In genomic region chr12:111137079-111137478, GRCm38 (mm10) we compare ENCODE assay signal across 12 mouse cellular contexts. TPM values are rescaled to one million over a fixed set of nuclear protein-coding genes. Genes with fewer than 3 reads are reported as not detected.
DNase-seq lines count a peak whose midpoint lies in the region; ATAC-seq and TF ChIP-seq lines count a peak whose summit lies in the region.
"Had no signal": no experiment of that assay in that cellular context is flagged by ENCODE, and none has a peak within 500 bp of the region (broad histone marks: within the 10 kb centered on the region; RNA-seq: fewer than 3 reads in every experiment).

No protein-coding gene starts in this region.

- no peak overlapping the region for H3K4me3 ChIP-seq in kidney, adult 2 months (ENCODE audit: insufficient read depth, low read depth, low read length)
- H3K4me3 ChIP-seq in ES-Bruce4 (ENCODE audit: low read depth, low read length), result no peak overlapping the region
- H3K4me3 ChIP-seq in liver, embryonic 13.5 days (replicated peaks), result no peak overlapping the region
- no peak overlapping the region for H3K4me3 ChIP-seq in midbrain, embryonic 14.5 days (replicated peaks; ENCODE audit: low read depth, low read length)
- H3K4me3 ChIP-seq: limb, embryonic 12.5 days had no signal

- TF ChIP-seq CTCF in kidney, adult 2 months (conservative IDR thresholded peaks at IDR 0.05; ENCODE audit: insufficient read depth, insufficient read length, low read depth, low read length), result peak; percentile 50
- TF ChIP-seq CTCF in ES-Bruce4 (IDR thresholded peaks at IDR 0.05; ENCODE audit: low read depth, low read length), result peak; percentile 58

- H3K4me1 ChIP-seq in kidney, adult 2 months (ENCODE audit: control insufficient read depth, insufficient read depth, low read length), result no peaks in the 10 kb centered on the region
- no peaks in the 10 kb centered on the region for H3K4me1 ChIP-seq in ES-Bruce4 (ENCODE audit: control insufficient read depth, insufficient read depth, low read length)
- peaks cover 3% of the 10 kb centered on the region; the same call in 1 of the 2 replicates for H3K4me1 ChIP-seq in liver, embryonic 13.5 days (replicated peaks)
- no peaks in the 10 kb centered on the region for H3K4me1 ChIP-seq in midbrain, embryonic 14.5 days (ENCODE audit: control insufficient read depth, insufficient read depth, low read length)
- H3K4me1 ChIP-seq: limb, embryonic 12.5 days had no signal

- no peaks in the 10 kb centered on the region for H3K36me3 ChIP-seq in kidney, adult 2 months (ENCODE audit: control insufficient read depth, insufficient read depth, low read length)
- H3K36me3 ChIP-seq in ES-Bruce4 (ENCODE audit: control insufficient read depth, insufficient read depth, low read length, poor library complexity, severe bottlenecking), result no peaks in the 10 kb centered on the region
- H3K36me3 ChIP-seq in liver, embryonic 13.5 days, result no peaks in the 10 kb centered on the region
- no peaks in the 10 kb centered on the region for H3K36me3 ChIP-seq in midbrain, embryonic 14.5 days (ENCODE audit: control insufficient read depth, insufficient read depth, low read length)
- H3K36me3 ChIP-seq: limb, embryonic 12.5 days had no signal

- TF ChIP-seq EP300 in ES-Bruce4 (IDR thresholded peaks at IDR 0.05; ENCODE audit: insufficient read depth, low read depth, low read length), result no peak

- H3K9ac ChIP-seq in ES-Bruce4 (ENCODE audit: low read depth, poor library complexity, severe bottlenecking), result no peak overlapping the region
- no peak overlapping the region for H3K9ac ChIP-seq in liver, embryonic 13.5 days
- H3K9ac ChIP-seq in midbrain, embryonic 14.5 days (replicated peaks; ENCODE audit: low read length), result no peak overlapping the region
- H3K9ac ChIP-seq: limb, embryonic 12.5 days had no signal

- DNase-seq in kidney, adult 2 months, result peak; percentile 17
- DNase-seq in kidney, adult 9 months, result no peak
- peak; percentile 54 for DNase-seq in 416B (ENCODE audit: low read depth)
- DNase-seq in liver, embryonic 13.5 days, result peak; percentile 15
- no peak for DNase-seq in urinary bladder, adult 2 months (ENCODE audit: low spot score)
- DNase-seq in midbrain, embryonic 14.5 days, result no peak
- DNase-seq in urinary bladder, adult 18-20 months (ENCODE audit: low spot score in 2 of 2), result no peak
- DNase-seq: retina, postnatal 1 day; thymus, postnatal 14 days had no signal

- TF ChIP-seq POLR2A in kidney, adult 2 months (IDR thresholded peaks at IDR 0.05; ENCODE audit: low read depth, low read length), result no peak
- no peak for TF ChIP-seq POLR2A in ES-Bruce4 (IDR thresholded peaks at IDR 0.05; ENCODE audit: insufficient read depth, low read length)

- H3K9me3 ChIP-seq in ES-Bruce4 (replicated peaks; ENCODE audit: control insufficient read depth, insufficient read depth, low read length, poor library complexity, severe bottlenecking), result no peaks in the 10 kb centered on the region
- peaks cover 6% of the 10 kb centered on the region; the same call in 1 of the 2 replicates for H3K9me3 ChIP-seq in liver, embryonic 13.5 days (replicated peaks)
- no peaks in the 10 kb centered on the region for H3K9me3 ChIP-seq in midbrain, embryonic 14.5 days (ENCODE audit: control insufficient read depth, low read length)

- ATAC-seq in liver, embryonic 13.5 days (ENCODE audit: low read depth), result peak; percentile 57; the same call in 1 of the 2 replicates
- no peak for ATAC-seq in midbrain, embryonic 14.5 days (ENCODE audit: low FRiP score, low TSS enrichment)

- H3K27me3 ChIP-seq in kidney, adult 2 months (replicated peaks; ENCODE audit: control insufficient read depth, insufficient read depth, low read length), result no peaks in the 10 kb centered on the region
- no peaks in the 10 kb centered on the region for H3K27me3 ChIP-seq in ES-Bruce4 (ENCODE audit: control insufficient read depth, insufficient read depth, low read length, poor library complexity, severe bottlenecking)
- no peaks in the 10 kb centered on the region for H3K27me3 ChIP-seq in liver, embryonic 13.5 days
- no peaks in the 10 kb centered on the region for H3K27me3 ChIP-seq in midbrain, embryonic 14.5 days (ENCODE audit: control insufficient read depth, insufficient read depth, low read length)
- H3K27me3 ChIP-seq: limb, embryonic 12.5 days had no signal

- H3K27ac ChIP-seq in kidney, adult 2 months (ENCODE audit: insufficient read depth, low read depth, low read length), result no peak overlapping the region
- no peak overlapping the region for H3K27ac ChIP-seq in ES-Bruce4 (ENCODE audit: insufficient read depth, low read length)
- H3K27ac ChIP-seq in liver, embryonic 13.5 days, result no peak overlapping the region
- H3K27ac ChIP-seq in midbrain, embryonic 14.5 days (replicated peaks; ENCODE audit: low read depth, low read length), result no peak overlapping the region
- H3K27ac ChIP-seq: limb, embryonic 12.5 days had no signal

- H3K4me2 ChIP-seq in liver, embryonic 13.5 days, result no peak overlapping the region
- no peak overlapping the region for H3K4me2 ChIP-seq in midbrain, embryonic 14.5 days (ENCODE audit: low read length)
- H3K4me2 ChIP-seq: limb, embryonic 12.5 days had no signal

- 79% methylated on average over 2 of the region's 2 CpGs for WGBS in kidney, adult 2 months
- 43% methylated on average over 2 of the region's 2 CpGs for WGBS in liver, embryonic 13.5 days (ENCODE audit: insufficient replicate concordance)
- 55% methylated on average over 2 of the region's 2 CpGs for WGBS in midbrain, embryonic 14.5 days

RNA-seq across cellular contexts. Expression of gene Traf3, which starts 29.1 kb away (rescaled TPM):
- 11.6 and 12.2 TPM in 2 replicates for polyA plus RNA-seq in kidney, adult 2 months (2012; rRNA removed)
- 11.4 and 13.1 TPM in 2 replicates for polyA plus RNA-seq in ES-Bruce4 (2011; ENCODE audit: insufficient read depth, insufficient read length, low read depth, missing spikeins)
- polyA plus RNA-seq in liver, embryonic 13.5 days (2015; fragmentation: Nextera tagmentation; extraction: Ambion mirVana), result 3.2 and 3.7 TPM in 2 replicates
- 18.2 and 20.4 TPM in 2 replicates for polyA plus RNA-seq in urinary bladder, adult 2 months (2012; rRNA removed)
- polyA plus RNA-seq in midbrain, embryonic 14.5 days (2014; fragmentation: Nextera tagmentation; extraction: Ambion mirVana), result 22.0 and 28.4 TPM in 2 replicates

RNA-seq across cellular contexts. Expression of gene 4930595D18Rik, which starts 47.2 kb away (rescaled TPM):
- polyA plus RNA-seq in kidney, adult 2 months (2012; rRNA removed), result not detected in 2 replicates
- not detected in 2 replicates for polyA plus RNA-seq in ES-Bruce4 (2011; ENCODE audit: insufficient read depth, insufficient read length, low read depth, missing spikeins)
- polyA plus RNA-seq in liver, embryonic 13.5 days (2015; fragmentation: Nextera tagmentation; extraction: Ambion mirVana), result not detected in 2 replicates
- polyA plus RNA-seq in urinary bladder, adult 2 months (2012; rRNA removed), result not detected in 2 replicates
- not detected in 2 replicates for polyA plus RNA-seq in midbrain, embryonic 14.5 days (2014; fragmentation: Nextera tagmentation; extraction: Ambion mirVana)
- polyA plus RNA-seq: kidney, embryonic 14.5 days; limb, embryonic 12.5 days had no signal

Comparison
In these comparisons a context has a peak if more than half of its experiments do, and no peak if none do; other contexts are left out.
1. DNase-seq: peak in kidney, adult 2 months (single experiment), 416B (single experiment) and liver, embryonic 13.5 days (single experiment); none in kidney, adult 9 months (single experiment), urinary bladder, adult 2 months (single experiment), midbrain, embryonic 14.5 days (single experiment) and urinary bladder, adult 18-20 months (0 of 2).